Mouse (Mus musculus) stomach, postnatal 0 days (tissue): ENCODE results near the gene Cpm. TPM values are rescaled to one million over a fixed set of nuclear protein-coding genes. Genes with fewer than 3 reads are reported as not detected.

Source experiments
- ATAC-seq: fragments of 200-750 bp; cut with Nextera tagmentation; 2 replicates; pipeline ENCODE4 v1.8.0; 2017; ENCODE audit not compliant: low FRiP score, low TSS enrichment
- DNase-seq: peaks from one replicate; pipeline ENCODE4 v3.0.0-alpha.2; 2016; ENCODE audit warnings: low spot score
- H3K27ac ChIP-seq: fragments of 300-500 bp; sonication (generic); replicated peaks from 2 replicates; pipeline ENCODE4 v1.5.1; 2014; ENCODE audit warnings: mild to moderate bottlenecking, control low read depth
- H3K27me3 ChIP-seq: fragments of 300-500 bp; sonication (generic); 2 replicates; pipeline ENCODE4 v1.6.1; 2014; ENCODE audit warnings: low read length; ENCODE audit not compliant: control insufficient read depth, insufficient read depth
- H3K36me3 ChIP-seq: fragments of 300-500 bp; sonication (generic); 2 replicates; pipeline ENCODE4 v1.6.1; 2014; ENCODE audit warnings: low read length, mixed read lengths; ENCODE audit not compliant: control insufficient read depth, insufficient read depth
- H3K4me1 ChIP-seq: fragments of 300-500 bp; sonication (generic); replicated peaks from 2 replicates; pipeline ENCODE4 v1.6.1; 2014; ENCODE audit warnings: antibody characterized with exemption; ENCODE audit not compliant: control insufficient read depth, insufficient read depth
- H3K4me2 ChIP-seq: fragments of 300-500 bp; sonication (generic); replicated peaks from 2 replicates; pipeline ENCODE4 v1.6.1; 2014; ENCODE audit warnings: low read depth, mild to moderate bottlenecking, control low read depth, moderate library complexity
- H3K4me3 ChIP-seq: fragments of 300-500 bp; sonication (generic); 2 replicates; pipeline ENCODE4 v1.5.1; 2014; ENCODE audit warnings: low read depth, low read length, control low read depth
- H3K9ac ChIP-seq: fragments of 300-500 bp; sonication (generic); 2 replicates; pipeline ENCODE4 v1.6.1; 2014; ENCODE audit warnings: mild to moderate bottlenecking, low read length, control low read depth, mixed read lengths
- H3K9me3 ChIP-seq: fragments of 300-500 bp; sonication (generic); 2 replicates; pipeline ENCODE4 v1.6.1; 2016; ENCODE audit warnings: low read length; ENCODE audit not compliant: control insufficient read depth
- CTCF ChIP-seq: IDR thresholded peaks from 2 replicates; pipeline ENCODE4 v1.5.1; 2016; ENCODE audit warnings: antibody characterized with exemption, low read depth, mild to moderate bottlenecking, moderate library complexity
- EP300 ChIP-seq: optimal IDR thresholded peaks from 2 replicates; pipeline ENCODE3; 2016; ENCODE audit warnings: antibody characterized with exemption
- WGBS: fragments of 180-500 bp; shearing (Covaris S2); extraction: QIAGEN DNeasy Blood & Tissue Kit; methylation state at CpG from one replicate; pipeline ENCODE4 v1.1.7; 2014; 5-methylcytosine and 5-hydroxymethylcytosine counted together
- polyA plus RNA-seq: library from polyadenylated mRNA; unstranded; fragments of >200 nt; fragmentation: Nextera tagmentation; extraction: Ambion mirVana; gene quantifications from 2 replicates; pipeline ENCODE4 v1.2.1, GENCODE M21; 2015

Cpm gene
- polyA plus RNA-seq, 1 experiment from 2014 or later: 22.9 TPM

DNA sequence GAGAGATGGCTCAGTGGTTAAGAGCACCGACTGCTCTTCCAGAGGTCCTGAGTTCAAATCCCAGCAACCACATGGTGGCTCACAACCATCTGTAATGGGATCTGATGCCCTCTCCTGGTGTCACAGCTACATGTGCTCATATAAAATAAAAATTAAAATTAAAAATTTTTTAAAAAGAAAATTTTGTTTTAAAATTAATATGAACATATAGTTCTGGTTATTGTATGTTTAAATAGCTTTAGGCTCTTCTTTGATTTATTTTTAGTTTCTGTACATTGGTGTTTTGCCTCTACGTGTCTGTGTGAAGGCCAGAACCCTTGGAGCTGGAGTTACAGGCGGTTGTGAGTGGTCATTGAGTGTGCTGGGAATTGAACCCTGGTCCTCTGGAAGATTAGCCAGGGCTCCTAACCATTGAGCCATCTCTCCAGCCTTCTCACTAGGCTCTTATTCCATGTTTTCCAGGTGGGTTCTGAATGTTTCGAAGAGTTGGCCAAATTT lies 97.6 kb downstream of the Cpm start:
- Histone ChIP-seq H3K36me3 (no peaks in the 10 kb centered on the region), H3K27ac (no peak overlapping the region), H3K4me2 (no peak overlapping the region), H3K4me1 (no peaks in the 10 kb centered on the region), H3K9me3 (no peaks in the 10 kb centered on the region), H3K9ac (no peak overlapping the region), H3K27me3 (no peaks in the 10 kb centered on the region), H3K4me3 (no peak overlapping the region)
- ATAC-seq: no peak
- no peak for DNase-seq
- TF ChIP-seq EP300 (no peak), CTCF (no peak)
- WGBS: 95% methylated on average over 4 of the region's 4 CpGs

- H3K4me1 ChIP-seq: no peaks in the 10 kb centered on the region
- H3K27me3 ChIP-seq: no peaks in the 10 kb centered on the region
- no peak for TF ChIP-seq EP300
- WGBS: 77% methylated on average over 9 of the region's 9 CpGs
- no peak overlapping the region for H3K4me3 ChIP-seq
- no peaks in the 10 kb centered on the region for H3K36me3 ChIP-seq
- no peaks in the 10 kb centered on the region for H3K9me3 ChIP-seq
- no peak overlapping the region for H3K9ac ChIP-seq
- no peak overlapping the region for H3K27ac ChIP-seq
- DNase-seq (no peak), ATAC-seq (no peak)
- H3K4me2 ChIP-seq: no peak overlapping the region
These were observed 98.3 kb downstream of the Cpm start for GRCm38 (mm10) chr10:117727518-117728110.

DNA sequence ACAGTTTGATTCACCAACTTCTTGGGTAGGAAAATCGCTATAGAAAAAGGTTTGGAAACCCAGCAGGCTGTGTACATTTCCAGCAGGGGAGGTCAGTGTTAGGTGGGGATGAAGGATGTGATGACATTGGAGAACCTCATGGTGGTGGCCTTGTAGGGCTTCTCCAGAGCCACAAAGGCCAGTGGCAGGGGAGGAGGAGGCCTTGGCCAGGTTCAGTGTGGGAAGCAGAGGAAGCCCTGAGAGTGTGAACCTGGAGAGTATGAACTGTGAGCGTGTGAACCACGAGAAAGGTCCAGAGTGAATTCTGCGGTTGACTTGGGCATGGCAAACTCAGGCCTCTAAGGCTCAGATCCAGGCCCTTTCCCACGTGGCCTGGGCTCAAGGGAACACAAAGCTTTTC lies 99.3 kb downstream of the Cpm start:
- no peak overlapping the region for H3K4me3 ChIP-seq
- DNase-seq (no peak), ATAC-seq (no peak)
- H3K4me1 ChIP-seq: no peaks in the 10 kb centered on the region
- 77% methylated on average over 5 of the region's 5 CpGs for WGBS
- no peak overlapping the region for H3K4me2 ChIP-seq
- H3K9ac ChIP-seq: no peak overlapping the region
- H3K27me3 ChIP-seq: no peaks in the 10 kb centered on the region
- no peak overlapping the region; the same call in 1 of the 2 replicates for H3K27ac ChIP-seq
- TF ChIP-seq EP300: no peak
- no peak for TF ChIP-seq CTCF
- no peaks in the 10 kb centered on the region for H3K9me3 ChIP-seq
- H3K36me3 ChIP-seq: no peaks in the 10 kb centered on the region

DNA sequence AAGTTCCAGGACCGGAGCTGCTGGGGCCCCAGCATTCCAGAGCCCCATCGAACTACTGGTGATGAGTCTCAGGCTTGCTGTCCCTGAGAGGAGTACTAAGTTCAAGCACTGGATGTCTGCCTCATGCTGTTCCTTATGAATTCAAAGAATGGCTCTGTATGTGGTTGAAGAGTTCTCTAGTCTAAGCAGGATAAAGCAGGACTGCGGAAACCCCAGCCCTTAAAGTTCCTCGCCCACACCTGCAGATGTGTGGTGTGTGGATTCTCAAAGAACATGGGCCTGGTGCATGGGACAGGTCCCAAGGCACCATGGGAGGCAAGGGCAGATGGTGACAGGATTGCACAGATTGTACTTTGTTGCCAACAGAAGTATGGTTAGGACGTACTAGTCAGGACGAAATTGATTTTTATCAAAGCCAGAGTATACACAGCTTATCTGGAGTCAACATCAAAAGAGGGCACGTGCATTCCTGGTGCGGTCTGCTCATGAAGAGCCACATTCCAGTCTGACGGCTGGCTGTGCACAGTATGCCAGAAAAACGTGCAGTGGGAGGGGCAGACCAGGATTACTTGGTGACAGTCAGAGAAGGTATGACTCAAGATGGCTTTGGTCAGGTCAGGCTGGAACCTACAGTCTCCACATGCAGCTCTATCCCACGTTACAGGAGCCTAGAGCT lies 100.0 kb downstream of the Cpm start:
- Histone ChIP-seq H3K4me2 (no peak overlapping the region), H3K4me3 (no peak overlapping the region), H3K36me3 (no peaks in the 10 kb centered on the region), H3K27ac (no peak overlapping the region; the same call in 1 of the 2 replicates), H3K4me1 (no peaks in the 10 kb centered on the region), H3K9ac (no peak overlapping the region), H3K9me3 (no peaks in the 10 kb centered on the region), H3K27me3 (no peaks in the 10 kb centered on the region)
- WGBS: 41% methylated on average over 11 of the region's 11 CpGs
- ATAC-seq (peak; percentile 33; the same call in 1 of the 2 replicates), DNase-seq (no peak)
- no peak for TF ChIP-seq EP300
- no peak for TF ChIP-seq CTCF

- H3K27ac ChIP-seq: no peak overlapping the region
- TF ChIP-seq CTCF (no peak), EP300 (no peak)
- DNase-seq (no peak), ATAC-seq (no peak)
- no peaks in the 10 kb centered on the region for H3K36me3 ChIP-seq
- 94% methylated on average over 7 of the region's 7 CpGs for WGBS
- H3K9ac ChIP-seq: no peak overlapping the region
- no peaks in the 10 kb centered on the region for H3K9me3 ChIP-seq
- H3K4me2 ChIP-seq: no peak overlapping the region
- no peak overlapping the region for H3K4me3 ChIP-seq
- H3K4me1 ChIP-seq: no peaks in the 10 kb centered on the region
- H3K27me3 ChIP-seq: no peaks in the 10 kb centered on the region
These were observed 100.8 kb downstream of the Cpm start for GRCm38 (mm10) chr10:117730140-117730539.

DNA sequence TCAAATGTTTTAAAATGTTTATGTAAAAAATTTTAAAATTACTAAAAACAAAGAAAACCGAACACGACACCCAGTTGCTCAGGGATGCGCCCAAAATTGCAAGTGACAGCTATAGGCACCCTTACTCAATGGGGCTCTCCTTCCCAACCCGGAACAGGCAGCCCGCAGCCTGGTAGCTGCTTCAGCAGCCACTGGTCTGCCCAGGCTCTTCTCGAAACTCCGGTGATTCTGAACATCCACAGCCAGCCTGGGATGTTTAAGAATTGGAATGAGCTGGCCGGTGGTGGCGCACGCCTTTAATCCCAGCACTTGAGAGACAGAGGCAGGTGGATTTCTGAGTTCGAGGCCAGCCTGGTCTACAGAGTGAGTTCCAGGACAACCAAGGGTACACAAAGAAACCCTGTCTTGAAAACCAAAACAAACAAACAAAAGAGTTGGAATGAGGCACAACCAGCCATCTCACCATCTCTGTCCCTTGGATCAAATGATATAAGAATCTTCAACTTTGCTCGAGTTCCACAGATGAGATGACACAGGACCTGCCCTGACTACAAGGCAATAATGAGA lies 101.4 kb downstream of the Cpm start:
- no peak overlapping the region for H3K9ac ChIP-seq
- ATAC-seq (no peak), DNase-seq (no peak)
- H3K27me3 ChIP-seq: no peaks in the 10 kb centered on the region
- no peaks in the 10 kb centered on the region for H3K36me3 ChIP-seq
- whole genome bisulfite sequencing: 94% methylated on average over 12 of the region's 12 CpGs
- no peak overlapping the region for H3K4me2 ChIP-seq
- TF ChIP-seq EP300 (no peak), CTCF (no peak)
- no peak overlapping the region for H3K27ac ChIP-seq
- no peaks in the 10 kb centered on the region for H3K4me1 ChIP-seq
- H3K9me3 ChIP-seq: no peaks in the 10 kb centered on the region
- H3K4me3 ChIP-seq: no peak overlapping the region
